Mouse (Mus musculus) stomach, embryonic 15.5 days (tissue): ENCODE data around the gene Calhm5. TPM values are rescaled to one million over a fixed set of nuclear protein-coding genes. Genes with fewer than 3 reads are reported as not detected.
A peak's percentile ranks its signal among the peaks of the same experiment; 100 is the strongest.

ENCODE experiments used
- ATAC-seq: fragments of 200-750 bp; cut with Nextera tagmentation; 2 replicates; pipeline ENCODE4 v1.8.0; 2017; ENCODE audit warnings: low read depth, moderate number of reproducible peaks, moderate TSS enrichment; ENCODE audit not compliant: insufficient read depth, low FRiP score
- H3K27ac ChIP-seq: fragments of 300-500 bp; sonication (generic); 2 replicates; pipeline ENCODE4 v1.5.1; 2015; ENCODE audit warnings: mild to moderate bottlenecking, inconsistent platforms
- H3K27me3 ChIP-seq: fragments of 300-500 bp; sonication (generic); replicated peaks from 2 replicates; pipeline ENCODE4 v1.6.1; 2015; ENCODE audit warnings: inconsistent platforms
- H3K36me3 ChIP-seq: fragments of 300-500 bp; sonication (generic); 2 replicates; pipeline ENCODE4 v1.6.1; 2015; ENCODE audit warnings: inconsistent platforms
- H3K4me1 ChIP-seq: fragments of 300-500 bp; sonication (generic); 2 replicates; pipeline ENCODE4 v1.6.1; 2015; ENCODE audit warnings: inconsistent platforms
- H3K4me2 ChIP-seq: fragments of 300-500 bp; sonication (generic); 2 replicates; pipeline ENCODE4 v1.6.1; 2015; ENCODE audit warnings: mild to moderate bottlenecking, inconsistent platforms
- H3K4me3 ChIP-seq: fragments of 300-500 bp; sonication (generic); replicated peaks from 2 replicates; pipeline ENCODE4 v1.5.1; 2015; ENCODE audit warnings: inconsistent platforms
- H3K9ac ChIP-seq: fragments of 300-500 bp; sonication (generic); 2 replicates; pipeline ENCODE4 v1.6.1; 2015; ENCODE audit warnings: inconsistent platforms
- H3K9me3 ChIP-seq: fragments of 300-500 bp; sonication (generic); 2 replicates; pipeline ENCODE4 v1.6.1; 2016; ENCODE audit warnings: inconsistent platforms
- WGBS: fragments of 180-500 bp; shearing (Covaris S2); methylation state at CpG from one replicate; pipeline ENCODE4 v1.1.7; 2015; 5-methylcytosine and 5-hydroxymethylcytosine counted together
- polyA plus RNA-seq: library from polyadenylated mRNA; unstranded; fragments of >200 nt; fragmentation: Nextera tagmentation; extraction: Ambion mirVana; gene quantifications from 2 replicates; pipeline ENCODE4 v1.2.1, GENCODE M21; 2015

The Calhm5 gene
- polyA plus RNA-seq, 1 experiment from 2014 or later, result 1.0 TPM

DNA sequence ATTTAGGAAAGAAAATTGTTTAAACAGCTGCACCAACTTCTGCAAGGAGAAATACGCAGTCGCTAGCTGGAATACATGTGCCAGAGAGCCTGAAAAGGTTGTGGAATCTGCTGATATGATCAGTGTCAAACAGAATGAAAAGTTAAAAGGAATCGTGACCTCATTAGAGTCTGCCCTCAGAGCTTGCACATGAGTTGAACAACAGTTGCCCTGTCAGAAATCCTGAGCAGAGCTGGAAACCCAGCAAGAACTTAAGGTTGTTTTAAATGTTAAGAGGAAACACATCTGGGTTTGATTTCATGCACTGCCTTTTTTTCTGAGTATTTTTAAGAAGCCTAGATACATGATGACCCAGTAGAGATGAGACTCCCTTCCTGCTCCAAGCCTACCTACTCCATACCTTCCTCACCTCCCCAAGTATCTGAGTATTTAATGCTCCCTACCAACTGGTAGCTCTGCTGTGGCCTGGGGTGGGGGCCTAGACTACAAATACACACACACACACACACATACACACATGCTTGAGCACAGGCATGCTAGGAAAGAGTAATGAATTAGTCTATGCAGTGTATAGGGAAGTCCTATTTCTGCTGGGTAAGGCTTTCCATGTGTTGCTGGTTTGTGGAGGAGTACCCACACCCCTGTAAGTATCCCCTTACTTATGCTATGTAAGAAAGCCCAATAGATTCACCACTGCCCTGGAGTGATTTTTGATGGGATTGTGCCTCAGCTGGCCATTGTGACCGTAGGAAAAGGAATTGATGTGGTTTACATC lies 15.8 kb upstream of the Calhm5 start:
- no peak for ATAC-seq
- Histone ChIP-seq H3K4me3 (no peak overlapping the region), H3K9ac (no peak overlapping the region), H3K9me3 (no peaks in the 10 kb centered on the region), H3K27me3 (no peaks in the 10 kb centered on the region), H3K36me3 (no peaks in the 10 kb centered on the region), H3K4me2 (no peak overlapping the region), H3K4me1 (no peaks in the 10 kb centered on the region), H3K27ac (no peak overlapping the region)
- WGBS, result 44% methylated on average over 4 of the region's 4 CpGs

DNA sequence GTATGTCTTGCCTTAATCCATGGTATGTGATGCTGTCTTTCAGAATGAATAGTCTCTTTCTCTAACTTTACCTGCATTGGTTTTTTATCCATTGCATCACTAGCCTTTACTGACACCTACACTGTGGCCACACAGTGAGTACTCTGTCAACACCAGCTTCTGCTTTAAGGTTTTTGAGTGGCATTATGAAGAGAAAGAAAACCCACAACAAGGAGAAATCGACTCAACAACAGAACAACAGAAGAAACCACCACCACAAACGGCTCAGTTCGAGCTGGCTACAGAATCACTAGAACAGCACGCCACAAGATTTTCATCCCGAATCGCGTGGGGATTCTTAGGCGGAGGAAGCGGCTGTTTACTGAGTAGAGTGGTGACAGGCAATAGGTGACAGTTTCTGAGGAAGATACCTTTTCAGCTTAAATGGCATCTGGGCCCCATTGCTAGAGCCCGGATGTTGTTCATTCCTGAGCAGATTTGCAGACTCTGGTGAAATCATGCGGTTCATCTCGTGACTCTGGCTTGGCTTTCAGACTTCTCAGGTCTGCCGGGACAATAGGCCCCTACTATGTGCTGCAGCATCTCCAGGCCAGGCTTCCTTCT lies 14.6 kb upstream of the Calhm5 start:
- whole genome bisulfite sequencing, result 84% methylated on average over 13 of the region's 13 CpGs
- no peaks in the 10 kb centered on the region for H3K9me3 ChIP-seq
- no peaks in the 10 kb centered on the region for H3K4me1 ChIP-seq
- ATAC-seq, result no peak
- H3K4me3 ChIP-seq, result no peak overlapping the region
- H3K36me3 ChIP-seq, result no peaks in the 10 kb centered on the region
- no peak overlapping the region for H3K4me2 ChIP-seq
- H3K27me3 ChIP-seq, result no peaks in the 10 kb centered on the region
- H3K27ac ChIP-seq, result no peak overlapping the region
- no peak overlapping the region for H3K9ac ChIP-seq

DNA sequence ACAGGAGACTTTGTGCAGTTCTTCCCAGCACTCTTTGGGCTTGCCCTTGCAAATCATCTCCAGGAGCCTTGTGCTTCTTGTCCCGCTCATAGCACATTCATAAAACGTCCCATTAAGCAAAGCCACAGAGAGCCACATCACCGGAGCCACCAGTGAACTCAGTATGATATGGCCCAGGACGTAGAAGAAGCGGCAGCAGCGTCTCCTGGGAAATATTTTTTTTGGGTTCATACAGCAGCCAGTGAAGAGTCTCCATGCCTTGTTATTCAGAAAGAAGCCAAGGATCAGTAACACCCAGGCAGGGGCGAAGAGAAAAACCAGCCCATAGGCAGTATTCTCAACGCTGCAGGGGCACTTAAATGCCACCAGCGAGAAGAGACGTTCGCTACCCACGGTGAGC lies 355 bp downstream of the Calhm5 start:
- Histone ChIP-seq H3K27me3 (no peaks in the 10 kb centered on the region), H3K4me3 (peak overlapping the region; percentile 19), H3K4me2 (peak overlapping the region; percentile 38), H3K9me3 (no peaks in the 10 kb centered on the region), H3K36me3 (no peaks in the 10 kb centered on the region), H3K9ac (no peak overlapping the region), H3K27ac (no peak overlapping the region), H3K4me1 (no peaks in the 10 kb centered on the region)
- ATAC-seq, result no peak
- 63% methylated on average over 12 of the region's 12 CpGs for WGBS

DNA sequence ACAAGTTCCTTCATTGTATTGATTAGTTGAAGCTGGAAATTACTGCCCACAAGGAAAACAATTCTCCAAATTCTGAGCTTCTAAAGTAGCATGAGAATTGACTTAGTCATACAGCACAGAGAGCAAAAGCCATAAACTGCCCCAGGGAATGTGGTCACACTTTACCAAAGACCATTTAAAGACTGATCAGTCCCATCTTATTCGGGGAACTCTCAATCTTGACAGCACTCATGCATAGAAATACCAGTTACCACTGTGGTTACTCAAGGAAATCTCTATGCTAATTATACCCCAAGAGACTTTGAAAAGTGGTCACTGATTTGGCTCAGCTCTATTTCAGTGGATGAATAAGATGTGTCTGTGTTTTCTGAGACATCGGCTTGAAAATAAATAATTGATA lies 1.2 kb downstream of the Calhm5 start:
- no peak for ATAC-seq
- Histone ChIP-seq H3K9me3 (no peaks in the 10 kb centered on the region), H3K27ac (no peak overlapping the region), H3K27me3 (no peaks in the 10 kb centered on the region), H3K4me3 (no peak overlapping the region), H3K4me2 (no peak overlapping the region), H3K4me1 (no peaks in the 10 kb centered on the region), H3K9ac (no peak overlapping the region), H3K36me3 (no peaks in the 10 kb centered on the region)
- 86% methylated on average over 2 of the region's 2 CpGs for WGBS

DNA sequence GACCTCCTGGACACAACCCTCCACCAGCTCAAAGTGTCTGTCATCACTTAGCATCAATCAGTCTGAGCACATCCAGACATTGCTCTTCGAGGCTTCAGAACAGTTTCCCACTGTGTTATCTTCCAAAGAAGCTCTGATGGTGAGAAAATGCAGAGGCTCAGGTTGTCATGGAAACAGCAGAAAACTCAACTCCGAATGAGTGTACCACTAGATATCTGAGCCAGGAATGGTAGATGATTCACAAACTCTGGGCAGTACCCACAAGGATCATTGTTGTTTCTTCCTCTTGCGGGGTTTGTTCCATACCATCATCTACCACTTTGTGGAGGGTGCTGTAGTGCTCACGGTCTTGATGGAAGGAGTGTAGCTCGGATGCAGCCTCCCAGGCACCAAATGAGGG lies 4.4 kb downstream of the Calhm5 start:
- Histone ChIP-seq H3K36me3 (no peaks in the 10 kb centered on the region), H3K4me2 (no peak overlapping the region), H3K27ac (no peak overlapping the region), H3K4me3 (no peak overlapping the region), H3K9ac (no peak overlapping the region), H3K9me3 (no peaks in the 10 kb centered on the region), H3K4me1 (no peaks in the 10 kb centered on the region), H3K27me3 (no peaks in the 10 kb centered on the region)
- ATAC-seq, result no peak
- WGBS, result 60% methylated on average over 5 of the region's 5 CpGs

DNA sequence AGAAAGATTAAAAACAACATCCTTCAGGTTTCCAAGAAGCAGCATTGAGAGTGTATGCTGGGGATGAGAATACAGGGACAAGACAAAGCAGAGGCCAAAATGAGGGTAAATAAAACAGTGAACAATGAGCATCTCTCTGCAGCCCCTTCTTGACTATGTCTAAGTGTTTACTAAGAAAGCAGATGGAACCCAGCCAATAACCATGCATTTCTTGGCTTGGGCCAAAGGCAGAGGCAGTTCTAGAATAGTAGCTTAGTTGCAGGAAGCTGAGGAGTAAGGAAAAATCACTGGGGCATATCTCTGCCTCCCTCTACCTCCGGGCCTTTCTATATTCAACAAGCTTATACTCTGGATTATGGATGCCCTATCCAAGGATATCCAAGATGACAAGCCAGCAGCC lies 5.8 kb downstream of the Calhm5 start:
- no peak for ATAC-seq
- no peak overlapping the region for H3K4me3 ChIP-seq
- 78% methylated on average over 1 of the region's 1 CpGs for WGBS

DNA sequence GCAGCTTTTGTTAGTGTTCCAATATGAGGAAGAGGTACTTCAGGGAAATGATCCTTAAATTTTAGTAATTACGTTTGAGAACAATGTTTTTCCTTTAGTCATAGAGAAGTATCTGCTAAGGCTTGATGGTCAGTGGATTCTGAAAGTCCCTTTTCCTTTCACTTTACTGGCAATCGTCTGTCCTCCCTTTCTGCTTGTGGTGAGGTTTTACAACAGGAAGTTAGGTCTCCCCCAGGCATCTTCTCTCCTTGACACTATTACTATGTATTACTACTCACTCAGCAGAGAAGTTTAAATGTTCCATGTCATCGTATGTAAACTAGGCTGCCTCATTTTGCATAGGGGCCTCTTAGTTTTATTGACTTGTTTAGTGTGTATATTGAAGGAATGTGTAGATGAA lies 6.8 kb downstream of the Calhm5 start:
- Histone ChIP-seq H3K27me3 (no peaks in the 10 kb centered on the region), H3K4me2 (no peak overlapping the region), H3K4me3 (no peak overlapping the region), H3K9ac (no peak overlapping the region), H3K9me3 (no peaks in the 10 kb centered on the region), H3K4me1 (no peaks in the 10 kb centered on the region), H3K27ac (no peak overlapping the region), H3K36me3 (no peaks in the 10 kb centered on the region)
- ATAC-seq, result no peak
- WGBS, result 68% methylated on average over 3 of the region's 3 CpGs

More for the DNA sequence above, 5.8 kb downstream of the Calhm5 start:
- no peaks in the 10 kb centered on the region for H3K9me3 ChIP-seq
- H3K36me3 ChIP-seq, result no peaks in the 10 kb centered on the region
- H3K4me2 ChIP-seq, result no peak overlapping the region
- no peak overlapping the region for H3K27ac ChIP-seq
- H3K9ac ChIP-seq, result no peak overlapping the region
- H3K27me3 ChIP-seq, result no peaks in the 10 kb centered on the region
- no peaks in the 10 kb centered on the region for H3K4me1 ChIP-seq

DNA sequence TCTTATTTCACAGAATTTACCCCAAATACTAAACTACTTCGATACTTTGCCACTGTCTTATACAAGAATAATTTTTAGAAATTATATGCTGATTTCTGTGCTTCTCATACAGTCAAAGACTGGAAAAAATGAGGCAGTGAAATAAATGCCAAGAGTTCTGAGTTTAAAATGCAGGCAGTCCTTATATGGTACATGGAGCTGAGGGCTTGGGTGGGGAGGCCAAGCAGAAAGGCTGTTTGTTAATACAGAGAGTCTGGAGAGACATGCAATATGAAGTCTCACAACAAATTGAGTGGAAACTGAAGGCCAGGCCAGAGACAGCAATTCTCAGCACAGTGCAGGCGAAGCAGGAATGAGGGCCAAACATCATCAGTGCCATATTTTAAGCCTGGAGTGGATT lies 7.8 kb downstream of the Calhm5 start:
- no peak; the same call in 1 of the 2 replicates for ATAC-seq
- H3K4me1 ChIP-seq, result no peaks in the 10 kb centered on the region
- no peak overlapping the region for H3K4me3 ChIP-seq
- H3K27ac ChIP-seq, result no peak overlapping the region
- 65% methylated on average over 2 of the region's 2 CpGs for WGBS
- no peak overlapping the region for H3K9ac ChIP-seq
- no peak overlapping the region for H3K4me2 ChIP-seq
- no peaks in the 10 kb centered on the region for H3K9me3 ChIP-seq
- H3K27me3 ChIP-seq, result no peaks in the 10 kb centered on the region
- no peaks in the 10 kb centered on the region for H3K36me3 ChIP-seq

DNA sequence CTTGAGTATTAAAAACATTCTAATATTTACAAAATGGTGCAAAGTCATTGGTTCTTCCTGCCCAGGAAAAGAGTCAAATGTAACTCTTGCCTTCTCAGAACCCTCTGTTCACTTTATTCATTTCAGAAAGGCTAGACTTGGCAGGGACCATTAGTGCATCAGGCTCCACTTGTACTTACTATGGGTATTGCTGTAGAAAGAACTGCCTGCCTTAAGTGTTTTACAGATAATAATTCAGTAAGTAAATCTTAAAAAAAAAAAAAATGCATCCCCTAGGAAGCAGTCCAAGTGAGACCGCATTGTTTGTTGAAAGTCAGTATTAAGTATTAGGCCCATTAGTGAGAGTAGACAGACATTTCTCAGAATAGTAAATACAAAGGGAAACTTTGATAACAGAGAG lies 9.8 kb downstream of the Calhm5 start:
- Histone ChIP-seq H3K9me3 (no peaks in the 10 kb centered on the region), H3K9ac (no peak overlapping the region), H3K4me2 (no peak overlapping the region)

DNA sequence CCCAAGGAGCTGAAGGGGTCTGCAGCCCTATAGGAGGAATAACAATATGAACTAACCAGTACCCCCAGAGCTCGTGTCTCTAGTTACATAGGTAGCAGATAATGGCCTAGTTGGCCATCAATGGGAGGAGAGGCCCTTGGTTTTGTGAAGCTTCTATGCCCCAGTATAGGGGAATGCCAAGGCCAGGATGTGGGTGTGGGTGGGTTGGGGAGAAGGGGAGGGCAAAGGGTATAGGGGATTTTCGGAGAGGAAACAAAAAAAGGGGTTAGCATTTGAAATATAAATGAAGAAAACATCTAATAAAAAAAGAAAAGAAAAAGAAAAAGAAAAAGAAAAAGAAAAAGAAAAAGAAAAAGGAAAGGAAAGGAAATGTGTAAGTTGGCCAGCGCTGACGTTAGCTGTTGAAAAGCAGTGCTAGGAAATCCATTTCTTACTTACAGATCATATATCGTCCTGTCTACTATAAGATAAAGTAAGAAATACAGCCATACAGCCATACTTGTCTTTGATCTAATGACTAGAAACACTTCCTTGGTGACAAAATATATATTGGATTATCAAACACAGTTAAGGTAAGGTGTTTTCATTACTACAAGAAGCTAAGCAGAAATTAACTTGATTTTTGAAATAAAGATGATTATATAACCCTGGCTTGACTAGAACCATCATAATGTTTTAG lies 21.7 kb downstream of the Calhm5 start:
- ATAC-seq, result no peak
- no peak overlapping the region for H3K4me2 ChIP-seq
- no peak overlapping the region for H3K4me3 ChIP-seq
- 79% methylated on average over 5 of the region's 5 CpGs for WGBS
- H3K4me1 ChIP-seq, result no peaks in the 10 kb centered on the region
- no peak overlapping the region for H3K9ac ChIP-seq
- no peaks in the 10 kb centered on the region for H3K27me3 ChIP-seq
- H3K9me3 ChIP-seq, result no peaks in the 10 kb centered on the region
- no peaks in the 10 kb centered on the region for H3K36me3 ChIP-seq
- H3K27ac ChIP-seq, result no peak overlapping the region

More for the DNA sequence above, 9.8 kb downstream of the Calhm5 start:
- H3K27me3 ChIP-seq, result no peaks in the 10 kb centered on the region
- H3K36me3 ChIP-seq, result no peaks in the 10 kb centered on the region
- no peaks in the 10 kb centered on the region for H3K4me1 ChIP-seq
- WGBS, result 71% methylated on average over 1 of the region's 1 CpGs
- H3K27ac ChIP-seq, result no peak overlapping the region
- no peak for ATAC-seq
- H3K4me3 ChIP-seq, result no peak overlapping the region

DNA sequence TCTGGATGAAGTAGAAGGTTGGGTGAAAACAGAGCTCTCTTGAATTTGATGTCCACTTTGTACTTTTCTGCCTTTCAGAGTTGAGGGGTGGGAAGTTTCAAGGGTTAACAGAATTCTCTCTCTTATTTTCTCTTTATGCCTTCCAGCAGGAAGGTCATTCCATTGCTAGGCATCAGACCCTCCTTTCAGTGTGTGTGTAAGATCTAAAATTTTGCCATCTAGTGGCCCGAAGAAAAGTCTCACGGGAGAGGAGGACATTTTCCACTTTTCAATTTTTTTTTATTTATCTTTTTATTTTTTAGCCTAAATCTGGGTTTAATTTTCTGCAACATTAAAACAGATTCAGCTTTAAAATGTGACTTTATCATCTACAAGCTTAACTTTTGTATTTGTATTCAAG lies 24.7 kb downstream of the Calhm5 start:
- Histone ChIP-seq H3K4me2 (no peak overlapping the region; the same call in 1 of the 2 replicates), H3K4me1 (no peaks in the 10 kb centered on the region), H3K4me3 (no peak overlapping the region), H3K27me3 (no peaks in the 10 kb centered on the region), H3K27ac (no peak overlapping the region), H3K9ac (no peak overlapping the region), H3K36me3 (no peaks in the 10 kb centered on the region), H3K9me3 (no peaks in the 10 kb centered on the region)
- 44% methylated on average over 2 of the region's 2 CpGs for WGBS
- no peak for ATAC-seq

DNA sequence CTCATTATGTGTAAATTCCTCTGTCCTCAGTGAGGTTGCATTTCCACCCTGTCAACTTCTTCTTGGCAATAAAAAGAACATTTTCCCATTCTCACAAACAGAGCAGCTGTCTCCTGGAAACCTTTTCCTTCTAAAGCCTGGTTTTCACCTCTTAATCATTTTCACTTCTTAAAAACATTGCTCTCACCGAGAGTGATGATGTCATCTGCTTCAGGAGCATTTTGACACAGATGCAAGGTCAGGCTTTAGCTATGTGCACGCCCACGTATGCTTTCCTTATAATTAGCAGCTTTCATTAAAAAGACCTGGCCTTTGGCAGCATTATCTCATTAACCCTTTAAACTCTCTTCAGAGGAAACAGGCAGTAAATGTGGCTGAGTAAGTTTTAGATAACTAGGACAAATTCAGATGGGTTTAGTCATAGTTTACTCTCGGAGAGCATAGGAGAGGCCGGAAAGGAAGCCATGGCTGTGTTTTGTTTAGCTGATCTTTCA lies 25.3 kb downstream of the Calhm5 start:
- 26% methylated on average over 5 of the region's 5 CpGs for WGBS
- no peak for ATAC-seq
- H3K4me1 ChIP-seq, result no peaks in the 10 kb centered on the region
- peak overlapping the region; percentile 6; the same call in 1 of the 2 replicates for H3K4me2 ChIP-seq
- no peaks in the 10 kb centered on the region for H3K9me3 ChIP-seq
- no peaks in the 10 kb centered on the region for H3K27me3 ChIP-seq
- H3K36me3 ChIP-seq, result no peaks in the 10 kb centered on the region
- H3K9ac ChIP-seq, result no peak overlapping the region
- H3K27ac ChIP-seq, result no peak overlapping the region
- no peak overlapping the region for H3K4me3 ChIP-seq
